Mouse (Mus musculus): ENCODE data around the gene Pgpep1l. TPM values are rescaled to one million over a fixed set of nuclear protein-coding genes. Genes with fewer than 3 reads are reported as not detected.
A peak's percentile ranks its signal among the peaks of the same experiment; 100 is the strongest.

Gene Pgpep1l
- polyA plus RNA-seq, 1 experiment from 2014 or later: 0.18 TPM

- no peak overlapping the region for H3K27ac ChIP-seq
- no peak for TF ChIP-seq CTCF (IDR thresholded peaks at IDR 0.05; ENCODE audit: low read depth)
These were observed 6.3 kb downstream of the Pgpep1l start for GRCm38 (mm10) chr7:68257767-68258166.

GRCm38 (mm10) chr7:68250902-68251301 lies 13.1 kb downstream of the Pgpep1l start:
- Histone ChIP-seq H3K9me3 (replicated peaks; ENCODE audit: low read length) (no peaks in the 10 kb centered on the region), H3K9ac (ENCODE audit: low read depth, low read length) (no peak overlapping the region), H3K27ac (no peak overlapping the region), H3K27me3 (ENCODE audit: insufficient read depth, low read length) (no peaks in the 10 kb centered on the region), H3K4me3 (replicated peaks; ENCODE audit: low read depth, low read length) (no peak overlapping the region), H3K4me2 (ENCODE audit: low read length) (no peak overlapping the region), H3K4me1 (replicated peaks; ENCODE audit: insufficient read depth, low read length) (no peaks in the 10 kb centered on the region), H3K36me3 (ENCODE audit: insufficient read depth, low read length) (no peaks in the 10 kb centered on the region)
- no peak for TF ChIP-seq CTCF (IDR thresholded peaks at IDR 0.05; ENCODE audit: low read depth)
- ATAC-seq (replicated peaks; ENCODE audit: low FRiP score, low read depth) (no peak), DNase-seq (ENCODE audit: low spot score) (no peak)
- WGBS: 83% methylated on average over 3 of the region's 3 CpGs

More at GRCm38 (mm10) chr7:68257767-68258166, 6.3 kb downstream of the Pgpep1l start:
- peaks cover 7% of the 10 kb centered on the region for H3K4me1 ChIP-seq (replicated peaks; ENCODE audit: insufficient read depth, low read length)
- 94% methylated on average over 2 of the region's 2 CpGs for WGBS
- no peak overlapping the region for H3K4me2 ChIP-seq (ENCODE audit: low read length)
- H3K9me3 ChIP-seq (replicated peaks; ENCODE audit: low read length): no peaks in the 10 kb centered on the region
- DNase-seq (ENCODE audit: low spot score) (no peak), ATAC-seq (replicated peaks; ENCODE audit: low FRiP score, low read depth) (no peak)
- H3K9ac ChIP-seq (ENCODE audit: low read depth, low read length): no peak overlapping the region
- H3K27me3 ChIP-seq (ENCODE audit: insufficient read depth, low read length): no peaks in the 10 kb centered on the region
- no peak overlapping the region for H3K4me3 ChIP-seq (replicated peaks; ENCODE audit: low read depth, low read length)
- no peaks in the 10 kb centered on the region for H3K36me3 ChIP-seq (ENCODE audit: insufficient read depth, low read length)

DNA sequence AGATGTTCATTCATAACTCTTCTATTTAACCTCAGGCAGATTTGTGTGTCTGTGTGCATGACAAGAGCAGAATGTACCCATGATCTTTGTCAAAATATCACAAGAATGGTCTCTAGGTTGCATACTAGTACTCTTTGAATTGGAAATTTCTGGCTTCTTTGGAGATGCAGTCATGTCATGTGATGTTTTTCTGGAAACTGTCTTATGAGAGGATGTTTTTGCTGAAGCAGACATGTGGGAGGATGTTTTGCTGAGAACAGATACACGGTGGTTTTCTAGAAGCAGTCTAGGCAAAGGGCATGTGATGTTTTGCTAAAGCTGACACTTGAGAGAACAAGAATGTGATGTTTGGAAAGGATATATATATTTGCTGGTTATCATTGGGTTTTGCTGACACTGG lies 13.6 kb downstream of the Pgpep1l start:
- Histone ChIP-seq H3K36me3 (ENCODE audit: insufficient read depth, low read length) (no peaks in the 10 kb centered on the region), H3K4me3 (replicated peaks; ENCODE audit: low read depth, low read length) (no peak overlapping the region), H3K9ac (ENCODE audit: low read depth, low read length) (no peak overlapping the region), H3K27ac (no peak overlapping the region), H3K27me3 (ENCODE audit: insufficient read depth, low read length) (no peaks in the 10 kb centered on the region), H3K9me3 (replicated peaks; ENCODE audit: low read length) (no peaks in the 10 kb centered on the region), H3K4me2 (ENCODE audit: low read length) (no peak overlapping the region), H3K4me1 (replicated peaks; ENCODE audit: insufficient read depth, low read length) (no peaks in the 10 kb centered on the region)
- ATAC-seq (replicated peaks; ENCODE audit: low FRiP score, low read depth): no peak
- no peak for TF ChIP-seq CTCF (IDR thresholded peaks at IDR 0.05; ENCODE audit: low read depth)
- no peak for DNase-seq (ENCODE audit: low spot score)
- WGBS: 9% methylated on average over 1 of the region's 1 CpGs

GRCm38 (mm10) chr7:68246249-68246648 lies 17.8 kb downstream of the Pgpep1l start:
- DNase-seq (ENCODE audit: low spot score): no peak
- H3K36me3 ChIP-seq (ENCODE audit: insufficient read depth, low read length): no peaks in the 10 kb centered on the region
- no peaks in the 10 kb centered on the region for H3K9me3 ChIP-seq (replicated peaks; ENCODE audit: low read length)
- no peak overlapping the region for H3K27ac ChIP-seq
- H3K27me3 ChIP-seq (ENCODE audit: insufficient read depth, low read length): no peaks in the 10 kb centered on the region
- H3K4me3 ChIP-seq (replicated peaks; ENCODE audit: low read depth, low read length): no peak overlapping the region
- H3K9ac ChIP-seq (ENCODE audit: low read depth, low read length): no peak overlapping the region
- no peak for ATAC-seq (replicated peaks; ENCODE audit: low FRiP score, low read depth)
- no peak for TF ChIP-seq CTCF (IDR thresholded peaks at IDR 0.05; ENCODE audit: low read depth)
- 71% methylated on average over 8 of the region's 8 CpGs for WGBS
- no peak overlapping the region for H3K4me2 ChIP-seq (ENCODE audit: low read length)
- no peaks in the 10 kb centered on the region for H3K4me1 ChIP-seq (replicated peaks; ENCODE audit: insufficient read depth, low read length)

DNA sequence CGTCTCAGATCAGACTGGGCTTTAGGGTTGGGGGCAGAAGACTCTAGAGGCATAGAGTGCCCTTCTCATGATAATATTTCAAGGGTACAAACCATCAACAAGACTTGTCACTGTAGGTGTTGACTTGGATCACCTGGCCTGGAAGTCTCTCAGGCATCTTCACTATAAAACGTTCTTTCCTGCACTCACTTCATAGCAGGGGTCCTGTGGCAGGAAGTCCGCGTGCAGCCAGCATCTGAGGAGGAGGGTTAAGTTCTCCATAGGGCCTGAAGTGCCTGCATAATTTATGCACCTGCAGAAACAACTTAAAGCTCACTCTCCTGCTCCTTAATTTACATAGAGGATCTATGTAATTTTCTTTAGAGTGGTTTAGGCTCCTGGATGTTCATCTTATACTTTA lies 18.4 kb downstream of the Pgpep1l start:
- Histone ChIP-seq H3K4me2 (ENCODE audit: low read length) (no peak overlapping the region), H3K4me1 (replicated peaks; ENCODE audit: insufficient read depth, low read length) (no peaks in the 10 kb centered on the region), H3K9ac (ENCODE audit: low read depth, low read length) (no peak overlapping the region), H3K27me3 (ENCODE audit: insufficient read depth, low read length) (no peaks in the 10 kb centered on the region), H3K27ac (no peak overlapping the region), H3K9me3 (replicated peaks; ENCODE audit: low read length) (no peaks in the 10 kb centered on the region), H3K4me3 (replicated peaks; ENCODE audit: low read depth, low read length) (no peak overlapping the region), H3K36me3 (ENCODE audit: insufficient read depth, low read length) (no peaks in the 10 kb centered on the region)
- no peak for TF ChIP-seq CTCF (IDR thresholded peaks at IDR 0.05; ENCODE audit: low read depth)
- ATAC-seq (replicated peaks; ENCODE audit: low FRiP score, low read depth) (no peak), DNase-seq (ENCODE audit: low spot score) (no peak)
- 49% methylated on average over 4 of the region's 4 CpGs for WGBS

DNA sequence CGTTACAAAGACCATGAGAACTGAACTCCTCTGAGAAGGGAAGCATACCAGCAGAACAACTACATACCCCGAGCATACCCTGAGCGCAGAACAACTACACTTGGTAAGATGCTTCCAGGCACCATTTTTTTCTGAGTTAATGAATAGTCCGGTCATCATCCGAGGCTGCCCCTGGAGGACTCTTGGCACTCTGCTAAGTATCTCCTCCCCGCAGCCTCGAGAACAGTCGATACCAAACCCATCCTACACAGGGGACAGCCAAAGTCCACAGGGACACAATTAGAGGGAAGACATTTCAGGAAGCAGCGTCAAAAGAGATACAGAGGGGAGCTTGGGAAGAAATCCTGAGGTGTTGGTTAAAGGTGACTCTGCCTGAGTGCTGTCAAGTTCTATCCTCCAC lies 22.8 kb downstream of the Pgpep1l start:
- Histone ChIP-seq H3K27me3 (ENCODE audit: insufficient read depth, low read length) (no peaks in the 10 kb centered on the region), H3K36me3 (ENCODE audit: insufficient read depth, low read length) (no peaks in the 10 kb centered on the region), H3K27ac (no peak overlapping the region), H3K4me2 (ENCODE audit: low read length) (no peak overlapping the region), H3K4me1 (replicated peaks; ENCODE audit: insufficient read depth, low read length) (no peaks in the 10 kb centered on the region), H3K4me3 (replicated peaks; ENCODE audit: low read depth, low read length) (no peak overlapping the region), H3K9ac (ENCODE audit: low read depth, low read length) (no peak overlapping the region), H3K9me3 (replicated peaks; ENCODE audit: low read length) (no peaks in the 10 kb centered on the region)
- WGBS: 73% methylated on average over 9 of the region's 9 CpGs
- DNase-seq (ENCODE audit: low spot score) (no peak), ATAC-seq (replicated peaks; ENCODE audit: low FRiP score, low read depth) (no peak)
- no peak for TF ChIP-seq CTCF (IDR thresholded peaks at IDR 0.05; ENCODE audit: low read depth)

DNA sequence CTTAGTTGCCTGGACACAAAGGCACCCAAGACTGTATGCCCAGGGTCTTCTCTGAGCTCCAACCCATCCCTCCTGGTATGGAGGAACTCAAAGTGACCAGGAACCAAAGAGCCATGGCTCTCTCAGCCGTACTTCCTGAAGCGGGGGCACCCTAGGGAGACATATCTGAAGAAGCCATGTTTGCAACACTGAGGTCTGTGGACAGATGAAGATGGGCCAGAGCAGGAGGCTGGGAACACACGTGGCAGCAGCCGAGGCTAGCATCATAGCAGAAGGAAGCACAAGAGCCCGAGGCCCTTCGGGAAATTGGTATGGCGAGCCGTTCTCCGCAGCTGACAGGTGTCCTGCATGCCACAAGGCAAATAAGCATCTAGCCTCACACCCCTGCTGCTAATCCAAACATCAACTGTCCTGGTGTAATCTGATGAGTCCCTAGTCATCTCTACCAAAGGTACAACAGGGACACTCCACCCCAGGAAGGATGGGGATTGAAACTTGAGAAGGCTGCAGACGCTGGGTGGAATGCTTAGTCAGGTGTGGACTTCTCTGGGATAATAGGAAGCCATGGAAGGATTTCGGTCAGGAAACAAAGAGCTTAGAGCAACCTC lies 24.7 kb downstream of the Pgpep1l start:
- H3K9me3 ChIP-seq (replicated peaks; ENCODE audit: low read length): no peaks in the 10 kb centered on the region
- H3K36me3 ChIP-seq (ENCODE audit: insufficient read depth, low read length): no peaks in the 10 kb centered on the region
- no peak overlapping the region for H3K9ac ChIP-seq (ENCODE audit: low read depth, low read length)
- H3K27ac ChIP-seq: no peak overlapping the region
- DNase-seq (ENCODE audit: low spot score) (no peak), ATAC-seq (replicated peaks; ENCODE audit: low FRiP score, low read depth) (0 out of 2 replicates have a peak, but pooled peaks have one; percentile 29)
- no peaks in the 10 kb centered on the region for H3K4me1 ChIP-seq (replicated peaks; ENCODE audit: insufficient read depth, low read length)
- no peak overlapping the region for H3K4me3 ChIP-seq (replicated peaks; ENCODE audit: low read depth, low read length)
- no peak overlapping the region for H3K4me2 ChIP-seq (ENCODE audit: low read length)
- H3K27me3 ChIP-seq (ENCODE audit: insufficient read depth, low read length): no peaks in the 10 kb centered on the region
- WGBS: 48% methylated on average over 11 of the region's 11 CpGs
- TF ChIP-seq CTCF (IDR thresholded peaks at IDR 0.05; ENCODE audit: low read depth): no peak
